Mouse (Mus musculus) olfactory bulb, adult 2 months (tissue): ENCODE measurements at regions not wholly inside any gene's neighbourhood (a gene's known extent, or its start where the extent isn't known, plus 50 kb on each side); places are given as distances from the start of the nearest gene placed in this dataset.

Experiments
- CTCF ChIP-seq: fragments of 200-500 bp; IDR thresholded peaks from 2 replicates; pipeline ENCODE4 v1.5.1; 2012; ENCODE audit warnings: low read depth, mild to moderate bottlenecking, low read length, moderate library complexity; ENCODE audit not compliant: insufficient read depth
- POLR2A ChIP-seq: fragments of 200-500 bp; IDR thresholded peaks from 2 replicates; pipeline ENCODE4 v1.6.1; 2012; ENCODE audit warnings: mild to moderate bottlenecking, low read depth, low read length, moderate library complexity; ENCODE audit not compliant: insufficient read depth

DNA sequence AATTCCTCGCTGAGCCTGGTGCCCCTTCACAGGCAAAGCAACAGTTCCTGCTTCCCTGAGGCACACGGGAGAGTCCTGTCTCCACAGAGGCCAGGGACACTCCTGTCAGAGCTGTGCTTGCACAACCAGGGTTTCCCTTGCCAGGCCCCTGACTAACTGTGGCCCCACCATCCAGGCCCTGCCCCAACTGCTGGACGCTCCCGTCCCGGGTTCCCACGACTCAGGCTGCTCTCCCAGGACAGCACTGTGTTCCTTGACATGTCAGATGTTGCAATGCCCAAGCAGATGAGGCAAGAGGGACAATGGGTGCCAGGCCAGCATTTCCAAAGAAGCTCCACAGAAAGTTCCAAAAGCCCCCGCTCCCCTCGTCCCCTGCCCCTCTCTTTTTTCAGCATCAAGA, 250.4 kb downstream of the Bcl11b start:
- TF ChIP-seq CTCF: no peak
- TF ChIP-seq POLR2A: no peak
